Mouse (Mus musculus): ENCODE measurements at regions not wholly inside any gene's neighbourhood (a gene's known extent, or its start where the extent isn't known, plus 50 kb on each side); places are given as distances from the start of the nearest gene placed in this dataset.

DNA sequence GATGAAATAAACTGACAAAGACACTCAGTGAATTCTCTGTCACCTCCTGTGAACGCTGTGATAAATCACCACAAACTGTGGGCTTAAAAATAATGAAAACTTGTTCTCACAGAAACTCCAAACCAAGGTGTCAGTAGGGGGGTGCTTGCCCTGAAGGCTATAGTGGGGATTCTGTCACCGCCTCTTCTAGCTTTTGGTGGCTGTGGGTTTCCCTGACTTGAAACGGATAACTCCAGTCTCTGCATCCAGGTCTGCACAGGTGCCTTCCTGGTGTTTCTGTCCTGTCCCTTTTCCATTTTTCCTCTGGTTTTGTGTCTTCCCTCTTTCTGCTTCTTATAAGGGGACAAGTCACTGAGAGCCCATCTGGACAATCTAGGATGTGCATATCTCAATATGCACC is 84.6 kb upstream of the Pgrmc2 start:
- no peak for TF ChIP-seq CTCF (IDR thresholded peaks at IDR 0.05)
- H3K4me2 ChIP-seq (ENCODE audit: low read depth, low read length, poor library complexity, severe bottlenecking): no peak overlapping the region
- no peaks in the 10 kb centered on the region for H3K27me3 ChIP-seq (ENCODE audit: insufficient read depth, low read length)
- ATAC-seq (ENCODE audit: low FRiP score): no peak
- no peak overlapping the region for H3K9ac ChIP-seq (replicated peaks; ENCODE audit: low read length, poor library complexity, severe bottlenecking)
- no peak for DNase-seq (ENCODE audit: low spot score)
- 93% methylated on average over 3 of the region's 3 CpGs for WGBS
- no peaks in the 10 kb centered on the region for H3K9me3 ChIP-seq (ENCODE audit: low read length)
- no peak overlapping the region for H3K27ac ChIP-seq (ENCODE audit: low read depth, low read length)
- H3K36me3 ChIP-seq (ENCODE audit: insufficient read depth, low read length): no peaks in the 10 kb centered on the region
- H3K4me1 ChIP-seq (ENCODE audit: insufficient read depth, low read length): no peaks in the 10 kb centered on the region
- no peak overlapping the region for H3K4me3 ChIP-seq (ENCODE audit: low read depth, low read length)

DNA sequence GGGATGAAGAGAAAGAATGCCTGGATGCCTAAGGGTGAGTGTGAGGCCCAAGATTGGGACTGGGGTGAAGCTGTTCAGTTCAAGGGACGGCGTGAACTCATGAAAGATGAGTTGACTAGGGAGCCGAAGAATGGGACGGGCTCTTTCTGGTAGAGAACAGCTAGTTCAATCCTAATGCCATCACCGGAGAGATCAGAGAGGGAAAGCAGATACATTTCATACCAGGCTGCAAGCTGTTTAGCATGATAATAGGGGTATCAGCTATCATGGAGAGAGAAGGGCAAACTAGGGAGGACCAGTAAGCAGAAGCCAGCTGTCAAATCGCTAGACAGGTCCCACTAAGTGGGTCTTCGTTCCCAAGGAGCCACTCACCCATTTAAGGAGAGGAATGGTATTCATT is 81.9 kb upstream of the Pgrmc2 start:
- no peak overlapping the region for H3K9ac ChIP-seq (replicated peaks; ENCODE audit: low read length, poor library complexity, severe bottlenecking)
- no peaks in the 10 kb centered on the region for H3K36me3 ChIP-seq (ENCODE audit: insufficient read depth, low read length)
- no peak for TF ChIP-seq CTCF (IDR thresholded peaks at IDR 0.05)
- ATAC-seq (ENCODE audit: low FRiP score): no peak
- no peaks in the 10 kb centered on the region for H3K27me3 ChIP-seq (ENCODE audit: insufficient read depth, low read length)
- no peak overlapping the region for H3K4me2 ChIP-seq (ENCODE audit: low read depth, low read length, poor library complexity, severe bottlenecking)
- DNase-seq (ENCODE audit: low spot score): no peak
- 80% methylated on average over 7 of the region's 7 CpGs for WGBS
- H3K4me1 ChIP-seq (ENCODE audit: insufficient read depth, low read length): no peaks in the 10 kb centered on the region
- no peak overlapping the region for H3K4me3 ChIP-seq (ENCODE audit: low read depth, low read length)
- no peaks in the 10 kb centered on the region for H3K9me3 ChIP-seq (ENCODE audit: low read length)
- H3K27ac ChIP-seq (ENCODE audit: low read depth, low read length): no peak overlapping the region

DNA sequence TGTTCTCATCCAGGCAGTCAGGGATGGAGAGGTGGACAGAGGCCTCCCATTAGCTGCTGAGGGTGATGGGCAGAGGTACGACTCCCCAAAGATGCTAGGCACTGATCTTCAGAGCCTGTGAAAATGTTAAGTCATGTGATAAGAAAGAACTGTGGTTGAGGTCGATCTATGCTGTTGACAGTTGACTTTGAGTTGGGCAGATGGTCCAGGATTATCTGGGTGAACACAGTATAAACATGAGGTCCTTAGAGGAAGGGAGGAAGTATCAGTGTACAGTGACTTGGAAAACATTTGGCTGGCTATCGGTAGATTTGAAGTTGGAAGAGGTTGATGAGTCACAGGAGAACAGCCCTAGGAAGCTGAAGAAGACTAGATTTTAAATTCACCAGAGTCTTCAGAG is 80.9 kb upstream of the Pgrmc2 start:
- DNase-seq (ENCODE audit: low spot score): no peak
- no peak for ATAC-seq (ENCODE audit: low FRiP score)
- H3K4me1 ChIP-seq (ENCODE audit: insufficient read depth, low read length): no peaks in the 10 kb centered on the region
- no peaks in the 10 kb centered on the region for H3K9me3 ChIP-seq (ENCODE audit: low read length)
- TF ChIP-seq CTCF (IDR thresholded peaks at IDR 0.05): no peak
- 89% methylated on average over 3 of the region's 3 CpGs for WGBS
- H3K27me3 ChIP-seq (ENCODE audit: insufficient read depth, low read length): no peaks in the 10 kb centered on the region
- H3K27ac ChIP-seq (ENCODE audit: low read depth, low read length): no peak overlapping the region
- no peak overlapping the region for H3K4me2 ChIP-seq (ENCODE audit: low read depth, low read length, poor library complexity, severe bottlenecking)
- no peaks in the 10 kb centered on the region for H3K36me3 ChIP-seq (ENCODE audit: insufficient read depth, low read length)
- H3K9ac ChIP-seq (replicated peaks; ENCODE audit: low read length, poor library complexity, severe bottlenecking): no peak overlapping the region
- H3K4me3 ChIP-seq (ENCODE audit: low read depth, low read length): no peak overlapping the region

DNA sequence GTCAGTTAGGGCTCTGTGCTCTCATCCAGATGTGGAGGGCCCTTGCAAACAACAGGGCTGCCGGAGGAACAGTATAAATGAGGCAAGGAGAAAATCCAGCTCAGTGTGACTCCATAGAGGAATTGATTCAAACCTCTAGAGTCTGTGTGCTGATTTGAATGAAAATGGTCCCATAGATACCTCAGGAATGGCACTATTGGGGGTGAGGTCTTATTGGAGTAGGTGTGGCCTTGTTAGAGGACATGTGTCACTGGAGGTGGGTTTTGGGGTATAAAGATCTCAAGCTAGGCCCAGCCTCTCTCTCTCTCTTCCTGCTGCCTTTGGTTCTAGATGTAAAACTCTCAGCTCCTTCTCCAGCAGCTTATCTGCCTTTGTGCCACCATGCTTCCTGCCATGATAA is 79.7 kb upstream of the Pgrmc2 start:
- no peaks in the 10 kb centered on the region for H3K27me3 ChIP-seq (ENCODE audit: insufficient read depth, low read length)
- H3K9me3 ChIP-seq (ENCODE audit: low read length): no peaks in the 10 kb centered on the region
- DNase-seq (ENCODE audit: low spot score) (no peak), ATAC-seq (ENCODE audit: low FRiP score) (no peak)
- no peak for TF ChIP-seq CTCF (IDR thresholded peaks at IDR 0.05)
- no peaks in the 10 kb centered on the region for H3K36me3 ChIP-seq (ENCODE audit: insufficient read depth, low read length)
- no peaks in the 10 kb centered on the region for H3K4me1 ChIP-seq (ENCODE audit: insufficient read depth, low read length)
- no peak overlapping the region for H3K27ac ChIP-seq (ENCODE audit: low read depth, low read length)
- H3K9ac ChIP-seq (replicated peaks; ENCODE audit: low read length, poor library complexity, severe bottlenecking): no peak overlapping the region
- H3K4me3 ChIP-seq (ENCODE audit: low read depth, low read length): no peak overlapping the region
- 72% methylated on average over 1 of the region's 1 CpGs for WGBS
- no peak overlapping the region for H3K4me2 ChIP-seq (ENCODE audit: low read depth, low read length, poor library complexity, severe bottlenecking)

DNA sequence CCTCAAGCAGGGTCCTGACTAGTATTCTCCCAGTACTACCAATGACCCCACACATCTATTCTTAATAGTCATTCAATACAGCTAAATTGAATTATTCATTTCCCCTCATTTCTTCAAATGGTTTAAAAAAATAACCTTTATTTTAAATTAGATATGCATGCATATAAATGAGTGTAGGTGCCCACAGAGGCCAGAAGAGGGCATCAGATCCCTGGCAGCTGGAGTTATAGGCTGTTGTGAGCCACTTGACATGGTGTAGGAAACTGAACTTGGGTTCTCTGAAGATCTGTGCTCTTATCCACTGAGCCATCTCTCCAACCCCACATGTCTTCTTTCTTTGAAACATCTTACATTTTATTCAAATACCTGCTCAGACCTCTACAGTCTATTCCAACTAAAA is 77.8 kb upstream of the Pgrmc2 start:
- Histone ChIP-seq H3K4me1 (ENCODE audit: insufficient read depth, low read length) (no peaks in the 10 kb centered on the region), H3K36me3 (ENCODE audit: insufficient read depth, low read length) (no peaks in the 10 kb centered on the region), H3K27ac (ENCODE audit: low read depth, low read length) (no peak overlapping the region), H3K4me2 (ENCODE audit: low read depth, low read length, poor library complexity, severe bottlenecking) (no peak overlapping the region), H3K27me3 (ENCODE audit: insufficient read depth, low read length) (no peaks in the 10 kb centered on the region), H3K9me3 (ENCODE audit: low read length) (no peaks in the 10 kb centered on the region), H3K9ac (replicated peaks; ENCODE audit: low read length, poor library complexity, severe bottlenecking) (no peak overlapping the region), H3K4me3 (ENCODE audit: low read depth, low read length) (no peak overlapping the region)
- DNase-seq (ENCODE audit: low spot score): no peak
- peak; percentile 17; the same call in 1 of the 2 replicates for TF ChIP-seq CTCF (IDR thresholded peaks at IDR 0.05)
- no peak for ATAC-seq (ENCODE audit: low FRiP score)

DNA sequence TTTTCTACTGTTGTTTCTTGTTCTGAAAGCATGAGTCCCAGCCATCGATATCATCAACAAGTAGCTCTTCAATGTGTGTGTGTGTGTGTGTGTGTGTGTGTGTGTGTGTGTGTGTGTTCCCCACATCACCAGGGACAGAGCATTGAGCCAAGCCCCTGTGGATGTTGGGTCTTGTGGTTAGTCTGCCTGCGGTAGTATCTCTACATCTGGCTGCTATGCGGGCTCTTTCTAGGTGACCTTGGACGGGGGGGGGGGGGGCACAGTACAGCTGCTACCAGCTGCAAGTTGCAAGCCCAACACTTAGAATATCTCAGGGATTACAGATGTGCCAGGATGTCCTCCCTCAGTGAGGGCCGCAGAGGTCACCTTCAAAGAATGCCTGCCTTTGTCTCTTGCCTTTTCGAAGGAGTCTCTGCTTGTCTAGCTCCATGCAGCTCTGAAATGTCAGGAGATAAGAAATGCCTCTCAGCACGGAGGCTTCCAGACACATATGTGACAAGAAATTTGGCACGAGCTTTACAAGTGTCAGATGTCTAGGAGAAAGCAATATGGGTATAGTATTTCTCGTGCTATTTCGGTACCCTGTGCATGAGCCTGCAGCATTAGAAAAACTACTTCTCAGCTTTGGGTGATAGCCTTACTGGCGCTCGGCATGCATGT is 75.6 kb upstream of the Pgrmc2 start:
- Histone ChIP-seq H3K4me3 (ENCODE audit: low read depth, low read length) (no peak overlapping the region), H3K4me1 (ENCODE audit: insufficient read depth, low read length) (no peaks in the 10 kb centered on the region), H3K27ac (ENCODE audit: low read depth, low read length) (no peak overlapping the region), H3K9ac (replicated peaks; ENCODE audit: low read length, poor library complexity, severe bottlenecking) (no peak overlapping the region), H3K27me3 (ENCODE audit: insufficient read depth, low read length) (no peaks in the 10 kb centered on the region), H3K9me3 (ENCODE audit: low read length) (no peaks in the 10 kb centered on the region), H3K4me2 (ENCODE audit: low read depth, low read length, poor library complexity, severe bottlenecking) (no peak overlapping the region), H3K36me3 (ENCODE audit: insufficient read depth, low read length) (no peaks in the 10 kb centered on the region)
- TF ChIP-seq CTCF (IDR thresholded peaks at IDR 0.05): no peak
- ATAC-seq (ENCODE audit: low FRiP score) (no peak), DNase-seq (ENCODE audit: low spot score) (no peak)
- WGBS: 69% methylated on average over 12 of the region's 12 CpGs
